Mouse (Mus musculus): Measurements from ENCODE around the gene Calr4. TPM values are rescaled to one million over a fixed set of nuclear protein-coding genes. Genes with fewer than 3 reads are reported as not detected.

Gene Calr4
- total RNA-seq, 2 experiments from 2014 or later, result 0.64 to 0.80 TPM

GRCm38 (mm10) chr4:109273586-109274240 lies 39.4 kb downstream of the Calr4 start:
- no peak for DNase-seq (ENCODE audit: low spot score in 2 of 2)

DNA sequence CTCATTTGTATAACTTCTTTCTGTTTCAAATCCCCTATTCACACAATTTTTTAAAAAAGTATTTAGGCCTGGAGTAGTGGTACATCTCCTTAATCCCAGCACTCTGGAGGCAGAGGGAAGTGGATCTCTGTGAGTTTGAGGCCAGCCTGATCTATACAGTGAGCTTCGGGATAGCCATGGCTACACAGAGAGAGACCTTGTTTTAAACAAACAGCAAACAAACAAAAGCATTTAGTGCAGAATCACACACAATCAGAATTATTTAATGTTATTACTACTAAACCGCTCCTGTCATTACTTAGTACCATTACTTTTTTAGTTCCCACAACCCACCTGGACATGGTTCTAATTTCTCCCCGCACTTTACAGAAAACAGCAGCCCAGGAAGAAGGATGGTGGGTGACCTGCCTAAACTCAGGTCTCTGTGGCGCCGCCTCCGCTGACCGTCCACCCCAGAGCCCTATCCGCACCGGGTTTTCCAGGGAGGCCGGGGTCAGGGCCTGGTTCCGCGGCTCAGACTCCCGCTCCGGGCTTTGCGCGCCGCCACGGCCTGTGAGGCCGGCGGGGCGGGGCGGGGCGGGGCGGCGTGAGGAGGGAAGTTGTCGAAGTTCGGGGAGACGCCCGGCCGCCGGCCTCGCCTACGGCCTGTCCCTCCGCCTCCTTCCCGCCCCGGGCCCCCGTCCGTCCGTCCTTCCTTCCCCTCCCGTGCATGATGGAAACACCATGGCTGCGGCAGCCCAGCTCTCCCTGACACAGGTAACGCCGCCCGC lies 45.6 kb downstream of the Calr4 start, which contains the start of gene Eps15:
Eps15 (plus strand) TSS at position 580 of the 770 bp plus-strand sequence.
- DNase-seq (ENCODE audit: low spot score in 2 of 2), result peak; percentile 91 to 92

DNA sequence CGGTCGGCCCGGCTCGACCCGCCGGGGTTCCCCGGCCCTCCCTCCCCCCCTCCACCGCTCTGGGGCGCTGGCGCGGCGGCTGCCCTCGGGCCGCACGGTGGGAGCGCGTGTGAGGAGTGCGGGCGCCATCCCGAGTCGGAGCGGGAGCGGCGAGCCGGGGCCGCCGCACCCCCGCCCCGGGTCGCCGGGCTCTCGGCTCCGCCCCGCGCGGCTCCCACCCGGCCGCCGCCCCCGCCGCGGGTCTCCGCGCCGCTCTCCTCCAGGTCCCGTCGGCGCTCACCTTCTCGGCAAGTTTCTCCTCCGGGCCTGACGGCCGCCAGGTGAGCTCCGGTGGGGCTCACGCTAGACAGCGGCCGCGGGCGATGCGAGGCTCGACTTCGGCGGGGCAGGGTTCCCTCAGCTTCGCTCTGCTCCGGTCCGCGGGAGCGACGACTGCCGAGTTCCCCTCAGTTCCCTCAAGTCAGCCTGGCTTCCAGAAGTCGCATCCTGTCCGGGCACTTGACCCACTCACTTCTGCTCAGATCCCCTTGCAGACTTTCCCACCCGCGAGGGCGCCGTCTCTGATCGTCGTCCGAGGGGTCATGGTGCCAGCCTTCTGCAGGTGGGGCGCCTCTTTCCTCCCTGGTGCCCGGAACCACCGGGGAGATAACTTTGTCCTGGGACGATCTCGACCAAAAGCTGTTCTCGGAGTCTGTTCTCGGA lies 46.3 kb downstream of the Calr4 start:
- DNase-seq (ENCODE audit: low spot score in 2 of 2), result no peak

- no peak for DNase-seq (ENCODE audit: low spot score in 2 of 2)
These were observed 46.9 kb downstream of the Calr4 start for GRCm38 (mm10) chr4:109281161-109281560.

DNA sequence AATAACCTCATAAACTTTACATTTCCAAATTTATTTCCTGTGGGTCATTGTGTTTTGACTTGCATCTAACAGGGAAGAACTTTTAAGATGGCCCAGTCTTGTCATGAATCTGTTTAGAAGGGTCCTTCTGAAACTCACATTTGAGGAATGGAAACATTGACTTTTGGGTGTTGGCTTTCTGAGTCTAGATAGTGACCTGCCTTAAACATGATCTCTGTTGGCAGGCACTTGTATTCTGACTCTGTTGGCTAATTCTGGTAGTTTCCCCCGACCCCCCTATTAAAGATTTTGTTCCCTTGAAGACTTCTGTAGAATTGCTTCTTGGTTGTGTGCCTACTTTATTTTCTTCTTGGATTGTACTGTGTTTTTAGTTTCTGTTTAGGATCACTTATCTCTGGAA lies 47.7 kb downstream of the Calr4 start:
- no peak for DNase-seq (ENCODE audit: low spot score in 2 of 2)

DNA sequence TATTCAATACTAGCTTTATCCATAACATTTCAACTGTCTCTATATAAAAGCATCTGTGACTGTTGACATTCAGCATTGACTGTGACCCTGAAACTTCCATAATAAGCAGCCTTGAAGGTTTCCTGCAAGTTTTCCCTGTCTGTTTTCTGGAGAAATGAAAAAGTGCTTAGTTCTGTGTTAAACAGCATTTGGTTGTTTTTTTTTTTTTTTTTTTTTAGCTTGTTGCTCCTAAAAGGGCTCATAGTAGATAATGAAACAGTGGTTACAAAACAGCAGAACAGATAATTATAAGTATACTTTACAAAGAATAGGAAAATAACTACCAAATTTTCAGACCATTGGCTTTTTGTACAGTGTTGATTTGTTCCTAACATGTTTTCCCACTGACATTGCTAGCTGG lies 60.3 kb downstream of the Calr4 start:
- no peak for DNase-seq (ENCODE audit: low spot score in 2 of 2)

DNA sequence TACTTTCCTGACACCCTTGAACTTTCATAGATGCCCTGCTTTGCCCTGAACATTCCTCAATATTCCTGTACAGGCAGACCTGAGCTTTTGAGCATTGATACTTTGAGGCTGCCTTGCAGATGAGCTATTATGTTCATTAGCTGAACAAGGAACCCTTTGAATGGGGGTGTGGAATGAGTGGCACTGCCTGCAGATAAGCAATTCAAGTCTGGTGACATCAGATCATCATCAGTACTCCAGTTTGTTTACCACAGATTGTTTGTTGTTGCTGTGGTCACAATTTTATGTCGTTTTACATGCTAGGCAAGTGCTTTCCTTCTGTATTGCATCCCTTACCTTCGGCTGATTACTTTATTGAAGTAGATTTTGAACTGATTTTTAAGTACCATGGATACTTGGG lies 62.2 kb downstream of the Calr4 start:
- no peak for DNase-seq (ENCODE audit: low spot score in 2 of 2)

- no peak for DNase-seq (ENCODE audit: low spot score in 2 of 2)
These were observed 64.9 kb downstream of the Calr4 start for GRCm38 (mm10) chr4:109299136-109299535.

Other genes with a start within 250 kb of the Calr4 start
- 100 to 1,000 TPM; 109 to 123 TPM for gene Nrd1, start 233.8 kb upstream of the Calr4 start, total RNA-seq (2021)
- gene Osbpl9, start 32.2 kb upstream of the Calr4 start, total RNA-seq (2021), result 100 to 1,000 TPM; 105 to 119 TPM
- 10 to 100 TPM; 64.3 to 71.3 TPM for gene Eps15, start 45.8 kb downstream of the Calr4 start, total RNA-seq (2021)
- gene Ttc39a, start 172.1 kb downstream of the Calr4 start, total RNA-seq (2021), result 1 to 10 TPM; 3.8 to 6.3 TPM

Measured in adrenal gland, adult 18-20 months (tissue).